8 mouse cellular contexts compared by ENCODE assay signal in genomic region chr2:84887411-84888271, GRCm38 (mm10). TPM values are rescaled to one million over a fixed set of nuclear protein-coding genes. Genes with fewer than 3 reads are reported as not detected.
DNase-seq lines count a peak whose midpoint lies in the region; ATAC-seq and TF ChIP-seq lines count a peak whose summit lies in the region.

No protein-coding gene starts in this region.

- peak overlapping the region; percentile 25; the same call in 1 of the 2 replicates for H3K27ac ChIP-seq in forebrain, embryonic 10.5 days
- no peak overlapping the region for H3K27ac ChIP-seq in hindbrain, postnatal 0 days
- no peak overlapping the region for H3K27ac ChIP-seq in liver, embryonic 11.5 days (ENCODE audit: low read depth, low read length)
- peak overlapping the region; percentile 20; the same call in 1 of the 2 replicates for H3K27ac ChIP-seq in midbrain, embryonic 16.5 days (ENCODE audit: low read length)

- peak overlapping the region; percentile 97 for H3K4me2 ChIP-seq in hindbrain, postnatal 0 days (ENCODE audit: low read depth, low read length)
- peak overlapping the region; percentile 83 for H3K4me2 ChIP-seq in liver, embryonic 11.5 days
- peak overlapping the region; percentile 97 for H3K4me2 ChIP-seq in midbrain, embryonic 16.5 days (ENCODE audit: low read length)

- H3K4me3 ChIP-seq in forebrain, embryonic 10.5 days, result peak overlapping the region; percentile 66
- peak overlapping the region; percentile 65 for H3K4me3 ChIP-seq in hindbrain, postnatal 0 days (ENCODE audit: low read length)
- peak overlapping the region; percentile 58 for H3K4me3 ChIP-seq in liver, embryonic 11.5 days (ENCODE audit: low read depth, low read length)
- peak overlapping the region; percentile 70 for H3K4me3 ChIP-seq in midbrain, embryonic 16.5 days (ENCODE audit: low read depth, low read length)

- WGBS in forebrain, embryonic 10.5 days, result under 1% methylated on average over 58 of the region's 58 CpGs
- under 1% methylated on average over 58 of the region's 58 CpGs for WGBS in hindbrain, postnatal 0 days
- under 1% methylated on average over 58 of the region's 58 CpGs for WGBS in liver, embryonic 11.5 days
- WGBS in midbrain, embryonic 16.5 days, result under 1% methylated on average over 58 of the region's 58 CpGs

- H3K9me3 ChIP-seq in forebrain, embryonic 10.5 days, result no peaks in the 10 kb centered on the region
- no peaks in the 10 kb centered on the region for H3K9me3 ChIP-seq in hindbrain, postnatal 0 days (ENCODE audit: low read length)
- no peaks in the 10 kb centered on the region for H3K9me3 ChIP-seq in liver, embryonic 11.5 days (ENCODE audit: control insufficient read depth, low read length)
- no peaks in the 10 kb centered on the region for H3K9me3 ChIP-seq in midbrain, embryonic 16.5 days (replicated peaks; ENCODE audit: control insufficient read depth, low read length, poor library complexity, severe bottlenecking)

- H3K4me1 ChIP-seq in forebrain, embryonic 10.5 days, result peaks cover 61% of the 10 kb centered on the region
- no peaks in the 10 kb centered on the region; the same call in none of the 2 replicates for H3K4me1 ChIP-seq in hindbrain, postnatal 0 days (ENCODE audit: insufficient read depth, low read length)
- peaks cover 13% of the 10 kb centered on the region for H3K4me1 ChIP-seq in liver, embryonic 11.5 days (replicated peaks; ENCODE audit: control insufficient read depth, insufficient read depth, low read length)
- peaks cover 24% of the 10 kb centered on the region for H3K4me1 ChIP-seq in midbrain, embryonic 16.5 days (ENCODE audit: control insufficient read depth, insufficient read depth, low read length)

- peak overlapping the region; percentile 49 for H3K9ac ChIP-seq in hindbrain, postnatal 0 days (replicated peaks; ENCODE audit: low read length)
- no peak overlapping the region for H3K9ac ChIP-seq in liver, embryonic 11.5 days (ENCODE audit: low read depth, low read length)
- H3K9ac ChIP-seq in midbrain, embryonic 16.5 days (ENCODE audit: low read depth, low read length), result peak overlapping the region; percentile 42

- TF ChIP-seq CTCF in hindbrain, postnatal 0 days (IDR thresholded peaks at IDR 0.05; ENCODE audit: low read depth), result no peak; the same call in none of the 2 replicates

- peak; percentile 30 for ATAC-seq in hindbrain, postnatal 0 days
- ATAC-seq in liver, embryonic 11.5 days (replicated peaks; ENCODE audit: low FRiP score), result no peak; the same call in 1 of the 2 replicates
- ATAC-seq in midbrain, embryonic 16.5 days, result peak; percentile 28

- H3K36me3 ChIP-seq in forebrain, embryonic 10.5 days (replicated peaks), result no peaks in the 10 kb centered on the region
- H3K36me3 ChIP-seq in hindbrain, postnatal 0 days (ENCODE audit: insufficient read depth, low read length), result no peaks in the 10 kb centered on the region
- H3K36me3 ChIP-seq in liver, embryonic 11.5 days (ENCODE audit: control insufficient read depth, insufficient read depth, low read length), result no peaks in the 10 kb centered on the region
- H3K36me3 ChIP-seq in midbrain, embryonic 16.5 days (ENCODE audit: control insufficient read depth, insufficient read depth, low read length), result no peaks in the 10 kb centered on the region

- peak; percentile 68 to 78 for DNase-seq in cerebellum, postnatal 10 days
- DNase-seq in cerebellum, adult 11-12 months, result no peak
- peak; percentile 49 for DNase-seq in Muller cell, postnatal 12 days (ENCODE audit: inconsistent ontology term)
- DNase-seq in forebrain, embryonic 10.5 days (ENCODE audit: extremely low spot score, low spot score), result peak; percentile 49
- peak; percentile 80 for DNase-seq in hindbrain, postnatal 0 days (ENCODE audit: low spot score)
- DNase-seq in liver, embryonic 11.5 days (ENCODE audit: low spot score), result no peak
- DNase-seq in urinary bladder, postnatal 10 days (ENCODE audit: low spot score), result no peak

- H3K27me3 ChIP-seq in forebrain, embryonic 10.5 days (ENCODE audit: poor library complexity, severe bottlenecking), result peaks cover 89% of the 10 kb centered on the region
- H3K27me3 ChIP-seq in hindbrain, postnatal 0 days (ENCODE audit: insufficient read depth, low read length), result peaks cover 30% of the 10 kb centered on the region; the same call in 1 of the 2 replicates
- H3K27me3 ChIP-seq in liver, embryonic 11.5 days (replicated peaks; ENCODE audit: control insufficient read depth, insufficient read depth, low read length), result peaks cover 89% of the 10 kb centered on the region
- peaks cover 29% of the 10 kb centered on the region for H3K27me3 ChIP-seq in midbrain, embryonic 16.5 days (ENCODE audit: control insufficient read depth, insufficient read depth, low read depth, low read length)

RNA-seq across cellular contexts. Expression of gene Rtn4rl2, which starts 1.1 kb away (rescaled TPM):
- 0.78 and 1.0 TPM in 2 replicates for polyA plus RNA-seq in forebrain, embryonic 10.5 days (2016; fragmentation: Nextera tagmentation; extraction: Ambion mirVana)
- total RNA-seq in hindbrain, postnatal 0 days (2014; rRNA removed), result 10.1 and 12.2 TPM in 2 replicates
- 4.2 and 4.3 TPM in 2 replicates for polyA plus RNA-seq in hindbrain, postnatal 0 days (2015; fragmentation: Nextera tagmentation; extraction: Ambion mirVana)
- 0.66 and 1.2 TPM in 2 replicates for polyA plus RNA-seq in liver, embryonic 11.5 days (2014; fragmentation: Nextera tagmentation; extraction: Ambion mirVana)
- polyA plus RNA-seq in midbrain, embryonic 16.5 days (2015; fragmentation: Nextera tagmentation; extraction: Ambion mirVana), result 3.9 TPM in 2 replicates

RNA-seq across cellular contexts. Expression of gene Slc43a3, which starts 48.7 kb away (rescaled TPM):
- 20.8 and 23.7 TPM in 2 replicates for polyA plus RNA-seq in forebrain, embryonic 10.5 days (2016; fragmentation: Nextera tagmentation; extraction: Ambion mirVana)
- 4.9 and 9.7 TPM in 2 replicates for total RNA-seq in hindbrain, postnatal 0 days (2014; rRNA removed)
- 4.1 and 6.4 TPM in 2 replicates for polyA plus RNA-seq in hindbrain, postnatal 0 days (2015; fragmentation: Nextera tagmentation; extraction: Ambion mirVana)
- 107 and 111 TPM in 2 replicates for polyA plus RNA-seq in liver, embryonic 11.5 days (2014; fragmentation: Nextera tagmentation; extraction: Ambion mirVana)
- 2.8 and 3.1 TPM in 2 replicates for polyA plus RNA-seq in midbrain, embryonic 16.5 days (2015; fragmentation: Nextera tagmentation; extraction: Ambion mirVana)

RNA-seq across cellular contexts. Expression of gene Slc43a1, which starts 49.0 kb away (rescaled TPM):
- 28.5 and 29.3 TPM in 2 replicates for polyA plus RNA-seq in forebrain, embryonic 10.5 days (2016; fragmentation: Nextera tagmentation; extraction: Ambion mirVana)
- 5.8 and 9.3 TPM in 2 replicates for total RNA-seq in hindbrain, postnatal 0 days (2014; rRNA removed)
- polyA plus RNA-seq in hindbrain, postnatal 0 days (2015; fragmentation: Nextera tagmentation; extraction: Ambion mirVana), result 1.3 and 1.5 TPM in 2 replicates
- polyA plus RNA-seq in liver, embryonic 11.5 days (2014; fragmentation: Nextera tagmentation; extraction: Ambion mirVana), result 83.2 and 101 TPM in 2 replicates
- polyA plus RNA-seq in midbrain, embryonic 16.5 days (2015; fragmentation: Nextera tagmentation; extraction: Ambion mirVana), result 0.73 and 0.91 TPM in 2 replicates

Comparison
In these comparisons a context has a peak if more than half of its experiments do, and no peak if none do; other contexts are left out.
1. DNase-seq: peak in cerebellum, postnatal 10 days (2 of 2), Muller cell, postnatal 12 days (single experiment), forebrain, embryonic 10.5 days (single experiment) and hindbrain, postnatal 0 days (single experiment); none in cerebellum, adult 11-12 months (single experiment), liver, embryonic 11.5 days (single experiment) and urinary bladder, postnatal 10 days (single experiment).
2. H3K27ac ChIP-seq: peak in forebrain, embryonic 10.5 days (single experiment) and midbrain, embryonic 16.5 days (single experiment); none in hindbrain, postnatal 0 days (single experiment) and liver, embryonic 11.5 days (single experiment).
3. RNA of gene Slc43a1, which starts 49.0 kb away (polyA plus RNA-seq): 83.2 to 101 TPM in liver, embryonic 11.5 days and 28.5 to 29.3 TPM in forebrain, embryonic 10.5 days; 1.3 to 1.5 TPM in hindbrain, postnatal 0 days and 0.73 to 0.91 TPM in midbrain, embryonic 16.5 days; every median in the first group is over 10 times any median in the second.
4. Peak in every context shown above with its lines, with median percentiles within 50 percentile points of each other: H3K4me3 ChIP-seq and H3K4me2 ChIP-seq.